Mouse (Mus musculus): ENCODE results near the gene Bcor.

DNA sequence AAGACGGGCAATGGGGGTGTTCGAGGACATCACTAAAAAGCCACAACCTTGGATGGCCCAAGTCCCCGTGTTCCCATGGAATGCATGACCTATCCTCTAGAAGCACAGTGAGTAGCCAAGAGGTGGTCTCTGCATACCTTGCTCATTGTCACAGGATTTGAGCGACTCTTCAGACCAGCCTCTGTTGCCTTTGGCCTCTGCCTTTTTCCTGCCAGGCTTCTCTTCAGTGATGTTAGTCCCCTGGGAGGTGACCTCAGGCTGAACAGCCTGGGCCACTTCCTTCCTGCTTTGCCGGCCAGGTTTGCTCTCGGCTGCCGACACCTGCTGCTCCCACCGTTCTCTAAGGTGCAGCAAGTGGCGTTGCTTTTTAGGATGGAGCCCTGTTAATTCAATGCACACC is 112.0 kb downstream of the Bcor start:
- TF ChIP-seq CTCF (IDR thresholded peaks at IDR 0.05; ENCODE audit: insufficient read depth, low read length): no peak
- no peak for TF ChIP-seq POLR2A (IDR thresholded peaks at IDR 0.05; ENCODE audit: borderline replicate concordance, extremely low read depth, low read depth, low read length)

Measured in lung, adult 2 months (tissue).